Mouse (Mus musculus): ENCODE measurements around the gene Gpr4. TPM values are rescaled to one million over a fixed set of nuclear protein-coding genes. Genes with fewer than 3 reads are reported as not detected.

Gpr4 gene
- polyA plus RNA-seq, 1 experiment from 2014 or later: 1.8 TPM

GRCm38 (mm10) chr7:19246855-19247254 lies 34.5 kb downstream of the Gpr4 start:
- no peak for ATAC-seq
- no peak overlapping the region for H3K9ac ChIP-seq (replicated peaks)
- WGBS: 93% methylated on average over 1 of the region's 1 CpGs
- no peak overlapping the region for H3K4me2 ChIP-seq (replicated peaks)
- H3K9me3 ChIP-seq: no peaks in the 10 kb centered on the region
- no peak overlapping the region for H3K27ac ChIP-seq
- peaks cover 36% of the 10 kb centered on the region for H3K36me3 ChIP-seq
- no peaks in the 10 kb centered on the region for H3K27me3 ChIP-seq
- no peaks in the 10 kb centered on the region for H3K4me1 ChIP-seq (replicated peaks)
- no peak overlapping the region for H3K4me3 ChIP-seq (replicated peaks)

GRCm38 (mm10) chr7:19247511-19247910 lies 35.2 kb downstream of the Gpr4 start:
- Histone ChIP-seq H3K9ac (replicated peaks) (no peak overlapping the region), H3K36me3 (peaks cover 36% of the 10 kb centered on the region), H3K9me3 (no peaks in the 10 kb centered on the region), H3K4me2 (replicated peaks) (no peak overlapping the region), H3K4me1 (replicated peaks) (no peaks in the 10 kb centered on the region), H3K27me3 (no peaks in the 10 kb centered on the region), H3K4me3 (replicated peaks) (no peak overlapping the region), H3K27ac (no peak overlapping the region)
- no peak for ATAC-seq
- WGBS: 100% methylated on average over 2 of the region's 2 CpGs

GRCm38 (mm10) chr7:19252078-19252477 lies 39.7 kb downstream of the Gpr4 start:
- Histone ChIP-seq H3K4me1 (replicated peaks) (no peaks in the 10 kb centered on the region), H3K27ac (no peak overlapping the region), H3K9me3 (no peaks in the 10 kb centered on the region), H3K9ac (replicated peaks) (no peak overlapping the region), H3K27me3 (no peaks in the 10 kb centered on the region), H3K36me3 (peaks cover 31% of the 10 kb centered on the region), H3K4me3 (replicated peaks) (no peak overlapping the region), H3K4me2 (replicated peaks) (no peak overlapping the region)
- WGBS: 86% methylated on average over 4 of the region's 4 CpGs
- no peak for ATAC-seq

- Histone ChIP-seq H3K9me3 (no peaks in the 10 kb centered on the region), H3K9ac (replicated peaks) (no peak overlapping the region), H3K36me3 (peaks cover 38% of the 10 kb centered on the region), H3K4me2 (replicated peaks) (no peak overlapping the region), H3K27ac (no peak overlapping the region), H3K4me3 (replicated peaks) (no peak overlapping the region), H3K4me1 (replicated peaks) (no peaks in the 10 kb centered on the region), H3K27me3 (no peaks in the 10 kb centered on the region)
- 71% methylated on average over 5 of the region's 5 CpGs for WGBS
- no peak for ATAC-seq
These were observed 41.1 kb downstream of the Gpr4 start for GRCm38 (mm10) chr7:19253437-19253836.

- Histone ChIP-seq H3K27me3 (no peaks in the 10 kb centered on the region), H3K4me2 (replicated peaks) (no peak overlapping the region), H3K4me1 (replicated peaks) (no peaks in the 10 kb centered on the region), H3K4me3 (replicated peaks) (no peak overlapping the region), H3K9ac (replicated peaks) (no peak overlapping the region), H3K27ac (no peak overlapping the region), H3K36me3 (peaks cover 54% of the 10 kb centered on the region), H3K9me3 (no peaks in the 10 kb centered on the region)
- 85% methylated on average over 17 of the region's 17 CpGs for WGBS
- ATAC-seq: no peak
These were observed 43.1 kb downstream of the Gpr4 start for GRCm38 (mm10) chr7:19255395-19255794.

GRCm38 (mm10) chr7:19256567-19256966 lies 44.2 kb downstream of the Gpr4 start:
- Histone ChIP-seq H3K27me3 (no peaks in the 10 kb centered on the region), H3K4me3 (replicated peaks) (no peak overlapping the region), H3K9me3 (no peaks in the 10 kb centered on the region), H3K36me3 (peaks cover 66% of the 10 kb centered on the region), H3K4me2 (replicated peaks) (no peak overlapping the region), H3K4me1 (replicated peaks) (no peaks in the 10 kb centered on the region), H3K27ac (no peak overlapping the region), H3K9ac (replicated peaks) (no peak overlapping the region)
- ATAC-seq: no peak
- WGBS: 91% methylated on average over 7 of the region's 7 CpGs

- Histone ChIP-seq H3K4me2 (replicated peaks) (no peak overlapping the region), H3K4me3 (replicated peaks) (no peak overlapping the region), H3K27ac (no peak overlapping the region), H3K4me1 (replicated peaks) (no peaks in the 10 kb centered on the region), H3K36me3 (peaks cover 74% of the 10 kb centered on the region), H3K9ac (replicated peaks) (no peak overlapping the region), H3K9me3 (no peaks in the 10 kb centered on the region), H3K27me3 (no peaks in the 10 kb centered on the region)
- ATAC-seq: peak; percentile 71
- WGBS: 34% methylated on average over 11 of the region's 11 CpGs
These were observed 45.2 kb downstream of the Gpr4 start for GRCm38 (mm10) chr7:19257390-19258022.

GRCm38 (mm10) chr7:19258336-19258735 lies 46.0 kb downstream of the Gpr4 start:
- no peak for ATAC-seq
- 88% methylated on average over 3 of the region's 3 CpGs for WGBS
- Histone ChIP-seq H3K27ac (no peak overlapping the region), H3K9ac (replicated peaks) (no peak overlapping the region), H3K27me3 (no peaks in the 10 kb centered on the region), H3K4me3 (replicated peaks) (no peak overlapping the region), H3K4me1 (replicated peaks) (no peaks in the 10 kb centered on the region), H3K36me3 (peaks cover 82% of the 10 kb centered on the region), H3K9me3 (no peaks in the 10 kb centered on the region), H3K4me2 (replicated peaks) (no peak overlapping the region)

- H3K4me1 ChIP-seq (replicated peaks): peaks cover 17% of the 10 kb centered on the region
- H3K4me2 ChIP-seq (replicated peaks): no peak overlapping the region
- H3K4me3 ChIP-seq (replicated peaks): no peak overlapping the region
- no peaks in the 10 kb centered on the region for H3K9me3 ChIP-seq
- no peak overlapping the region for H3K9ac ChIP-seq (replicated peaks)
- 89% methylated on average over 7 of the region's 7 CpGs for WGBS
- ATAC-seq: no peak
- peaks cover 45% of the 10 kb centered on the region for H3K36me3 ChIP-seq
- H3K27me3 ChIP-seq: no peaks in the 10 kb centered on the region
- H3K27ac ChIP-seq: no peak overlapping the region
These were observed 52.8 kb downstream of the Gpr4 start for GRCm38 (mm10) chr7:19265147-19265546.

GRCm38 (mm10) chr7:19265928-19266822 lies 53.8 kb downstream of the Gpr4 start:
- Histone ChIP-seq H3K27me3 (no peaks in the 10 kb centered on the region), H3K4me3 (replicated peaks) (no peak overlapping the region), H3K4me1 (replicated peaks) (peaks cover 27% of the 10 kb centered on the region), H3K4me2 (replicated peaks) (no peak overlapping the region), H3K36me3 (peaks cover 35% of the 10 kb centered on the region), H3K9me3 (no peaks in the 10 kb centered on the region), H3K27ac (no peak overlapping the region), H3K9ac (replicated peaks) (0 out of 2 replicates have a peak overlapping the region, but pooled peaks have one; percentile 7)
- ATAC-seq: no peak
- WGBS: 87% methylated on average over 10 of the region's 10 CpGs

- ATAC-seq: no peak
- WGBS: 80% methylated on average over 10 of the region's 10 CpGs
- H3K36me3 ChIP-seq: peaks cover 26% of the 10 kb centered on the region
These were observed 54.7 kb downstream of the Gpr4 start for GRCm38 (mm10) chr7:19267051-19267450.

GRCm38 (mm10) chr7:19268993-19269681 lies 56.8 kb downstream of the Gpr4 start:
- Histone ChIP-seq H3K9ac (replicated peaks) (peak overlapping the region; percentile 96), H3K36me3 (peaks cover 7% of the 10 kb centered on the region), H3K4me1 (replicated peaks) (peaks cover 28% of the 10 kb centered on the region), H3K4me3 (replicated peaks) (peak overlapping the region; percentile 79), H3K27ac (no peak overlapping the region), H3K27me3 (no peaks in the 10 kb centered on the region), H3K4me2 (replicated peaks) (peak overlapping the region; percentile 97), H3K9me3 (no peaks in the 10 kb centered on the region)
- WGBS: 57% methylated on average over 10 of the region's 10 CpGs
- ATAC-seq: no peak

More at GRCm38 (mm10) chr7:19267051-19267450, 54.7 kb downstream of the Gpr4 start:
- no peak overlapping the region for H3K4me2 ChIP-seq (replicated peaks)
- H3K4me3 ChIP-seq (replicated peaks): no peak overlapping the region
- H3K4me1 ChIP-seq (replicated peaks): peaks cover 28% of the 10 kb centered on the region
- no peaks in the 10 kb centered on the region for H3K9me3 ChIP-seq
- H3K27ac ChIP-seq: no peak overlapping the region
- H3K27me3 ChIP-seq: no peaks in the 10 kb centered on the region
- H3K9ac ChIP-seq (replicated peaks): no peak overlapping the region

Data from midbrain, embryonic 13.5 days (tissue).